Mouse (Mus musculus) brain, embryonic 14.5 days (tissue): ENCODE measurements around the gene Mbtps1. TPM values are rescaled to one million over a fixed set of nuclear protein-coding genes. Genes with fewer than 3 reads are reported as not detected.
A peak's percentile ranks its signal among the peaks of the same experiment; 100 is the strongest.

Experiments
- DNase-seq: peaks from one replicate; pipeline ENCODE4 v3.0.0-alpha.2; 2011; ENCODE audit warnings: low read depth
- CTCF ChIP-seq: fragments of 200-500 bp; IDR thresholded peaks from 2 replicates; pipeline ENCODE4 v1.5.1; 2012; ENCODE audit warnings: inconsistent platforms, mild to moderate bottlenecking, moderate library complexity, borderline replicate concordance; ENCODE audit not compliant: insufficient read depth, insufficient read length; ENCODE audit errors: extremely low read depth
- POLR2A ChIP-seq: fragments of 200-500 bp; IDR thresholded peaks from 2 replicates; pipeline ENCODE4 v1.6.1; 2012; ENCODE audit warnings: mild to moderate bottlenecking, inconsistent platforms, borderline replicate concordance; ENCODE audit not compliant: poor library complexity, insufficient read depth, insufficient read length, severe bottlenecking; ENCODE audit errors: extremely low read depth
- polyA plus RNA-seq: library from polyadenylated mRNA; depleted of rRNA; stranded (reverse); fragments of >200 nt; gene quantifications from 2 replicates; pipeline ENCODE4 v1.2.3, GENCODE M21; 2012; rRNA removed

Mbtps1 gene
- polyA plus RNA-seq, result 89.9 and 96.7 TPM in 2 replicates

DNA sequence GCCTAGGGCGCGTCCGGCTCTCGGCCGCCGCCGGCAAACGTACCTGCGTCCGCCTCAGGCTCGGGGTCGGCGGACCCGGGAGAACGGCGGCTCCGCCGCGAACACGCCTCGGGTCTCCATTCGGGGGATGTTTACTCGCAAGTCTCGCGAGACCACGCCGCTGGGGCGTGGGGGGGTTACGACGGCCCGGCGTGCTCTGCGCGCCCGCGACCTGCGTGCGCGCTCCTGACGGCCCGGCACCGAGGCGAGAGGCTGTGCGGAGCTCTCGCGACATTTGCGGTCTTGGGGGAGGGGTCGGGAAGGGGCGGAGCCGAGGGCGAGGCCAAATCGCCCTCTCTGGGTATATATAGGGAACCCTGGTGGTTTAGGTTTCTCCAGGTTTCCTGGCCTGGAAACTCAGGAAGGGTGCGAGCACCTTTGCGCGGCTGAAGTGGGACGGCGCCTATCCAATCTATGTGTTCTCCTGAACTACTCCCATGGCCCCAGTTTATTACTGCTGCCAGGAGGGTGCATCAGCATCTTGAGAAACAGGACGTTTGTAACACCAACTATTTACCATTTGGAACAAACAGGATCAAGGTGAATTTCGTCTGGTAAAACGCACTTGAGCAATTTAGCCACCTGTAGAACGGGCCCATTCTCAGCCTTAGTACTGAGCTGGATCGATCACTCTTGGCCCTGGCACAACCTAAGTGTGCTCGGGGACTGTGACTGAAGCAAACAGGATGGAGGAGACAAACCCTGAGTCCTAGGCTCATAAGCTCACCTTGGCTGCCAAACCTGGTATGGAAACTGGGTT, at the start of gene Mbtps1:
Gene Mbtps1 (minus strand): TSS at position 133 of the 799 bp plus-strand sequence.
- DNase-seq, result peak; percentile 99
- peak; percentile 68; the same call in 1 of the 2 replicates for TF ChIP-seq POLR2A
- no peak for TF ChIP-seq CTCF

GRCm38 (mm10) chr8:119606224-119606623, 47.7 kb upstream of the Mbtps1 start:
- TF ChIP-seq CTCF, result no peak
- TF ChIP-seq POLR2A, result no peak

DNA sequence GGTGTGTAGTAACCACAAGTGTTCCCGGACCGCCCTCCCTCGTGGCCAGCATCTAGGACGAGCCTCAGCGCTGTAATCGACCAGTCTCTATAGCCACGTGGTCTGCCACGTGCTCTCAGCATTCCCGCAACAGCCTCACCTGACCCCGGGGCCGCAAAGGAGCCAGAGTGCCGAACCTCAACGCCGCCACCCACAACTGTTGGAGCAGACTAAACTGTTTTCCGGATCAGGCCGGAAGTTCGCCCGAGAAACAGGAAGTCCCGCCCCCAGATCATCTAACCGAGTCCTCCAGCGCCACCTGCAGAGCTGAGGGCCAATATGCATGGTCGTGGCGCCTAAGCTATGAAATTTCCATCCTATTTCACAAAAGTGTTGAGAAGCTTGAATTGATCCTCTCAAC, 46.5 kb upstream of the Mbtps1 start, which contains the start of gene Taf1c:
Gene Taf1c (minus strand): TSS at position 227 of the 400 bp plus-strand sequence.
- peak; percentile 96 for DNase-seq
- TF ChIP-seq CTCF (peak; percentile 89), POLR2A (peak; percentile 21; the same call in 1 of the 2 replicates)

More at GRCm38 (mm10) chr8:119606224-119606623, 47.7 kb upstream of the Mbtps1 start:
- peak; percentile 13 for DNase-seq

DNA sequence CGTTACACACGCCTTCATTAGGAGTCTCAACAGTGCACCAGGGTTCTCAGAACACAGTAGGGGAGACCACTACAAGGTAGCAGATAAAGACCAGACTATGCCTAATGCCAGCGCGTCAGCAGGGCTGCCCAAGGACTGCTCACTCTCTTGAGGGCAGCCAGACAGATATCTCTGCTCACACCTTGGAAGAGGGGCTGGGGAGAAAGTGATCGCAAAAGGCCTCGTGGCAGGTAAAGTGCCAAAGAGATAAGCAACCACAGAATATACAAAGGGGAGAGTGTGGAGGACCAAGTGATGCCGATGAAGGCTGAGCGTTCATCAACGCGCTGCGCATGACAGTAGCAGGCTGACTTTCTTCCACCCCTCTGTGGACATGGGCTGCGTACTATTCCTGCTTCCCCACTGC, 45.9 kb upstream of the Mbtps1 start:
- no peak for DNase-seq
- no peak for TF ChIP-seq CTCF
- TF ChIP-seq POLR2A, result no peak

- TF ChIP-seq CTCF (no peak), POLR2A (no peak)
- no peak for DNase-seq
Observed at GRCm38 (mm10) chr8:119603771-119604170, 45.2 kb upstream of the Mbtps1 start.

DNA sequence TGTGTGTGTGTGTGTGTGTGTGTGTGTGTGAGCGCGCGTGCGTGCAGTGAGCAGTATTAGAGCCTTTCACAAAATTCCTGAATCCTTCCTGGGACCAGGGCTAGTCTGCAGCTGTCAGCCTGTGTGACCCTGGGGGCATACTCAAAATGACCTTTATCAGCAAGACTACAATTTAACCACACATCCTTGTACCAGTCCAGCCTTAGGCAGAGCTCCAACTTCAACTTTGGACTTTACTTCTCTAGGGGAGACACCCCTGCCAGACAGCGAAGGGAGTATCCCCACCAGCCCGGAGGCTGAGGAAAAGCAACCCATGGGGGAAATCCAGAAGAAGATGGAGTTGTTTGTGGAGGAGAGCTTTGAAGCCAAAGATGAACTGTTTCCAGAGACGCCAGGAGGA, 32.9 kb upstream of the Mbtps1 start:
- TF ChIP-seq POLR2A, result no peak
- no peak for TF ChIP-seq CTCF
- no peak for DNase-seq

DNA sequence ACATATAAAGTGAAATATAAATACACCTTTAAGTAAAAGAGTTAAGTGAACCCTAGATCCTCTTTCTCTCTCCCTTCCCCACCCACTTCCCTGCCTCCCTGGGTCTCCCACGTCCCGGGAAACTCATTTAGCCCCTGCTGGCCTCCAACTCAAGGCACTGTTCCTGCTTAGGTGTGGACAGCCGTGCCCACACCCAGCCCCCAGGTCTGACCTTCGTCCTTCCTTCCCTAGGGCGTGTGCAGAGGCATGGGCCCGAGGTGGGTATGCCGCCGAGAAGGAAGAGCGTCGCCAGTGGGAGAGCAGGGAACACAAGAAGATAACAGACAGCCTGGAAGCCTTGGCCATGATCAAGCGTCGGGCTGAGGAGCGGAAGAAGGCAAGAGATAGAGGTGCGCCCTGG, 31.8 kb upstream of the Mbtps1 start:
- DNase-seq, result no peak
- TF ChIP-seq POLR2A (no peak), CTCF (no peak)

DNA sequence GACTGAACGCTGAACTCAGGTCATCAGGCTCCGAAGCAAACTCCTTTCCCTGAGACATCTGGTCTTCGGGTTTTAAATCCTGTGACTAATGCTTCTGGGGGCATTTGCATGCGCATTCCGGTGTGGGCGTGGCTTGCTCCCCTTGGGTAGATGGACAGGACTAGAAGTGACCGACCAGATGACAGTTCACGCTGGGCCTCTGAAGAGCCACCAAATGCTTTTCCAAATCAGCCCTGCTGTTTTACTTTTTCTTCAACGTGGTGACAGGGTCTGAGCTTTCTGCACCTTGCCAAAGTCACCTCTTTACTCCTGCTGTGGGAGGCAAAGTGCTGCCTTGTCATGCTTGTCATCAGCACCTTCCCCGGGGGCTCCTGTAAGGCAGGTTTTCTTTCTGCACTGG, 30.3 kb upstream of the Mbtps1 start:
- TF ChIP-seq CTCF (no peak), POLR2A (no peak)
- DNase-seq, result peak; percentile 19

DNA sequence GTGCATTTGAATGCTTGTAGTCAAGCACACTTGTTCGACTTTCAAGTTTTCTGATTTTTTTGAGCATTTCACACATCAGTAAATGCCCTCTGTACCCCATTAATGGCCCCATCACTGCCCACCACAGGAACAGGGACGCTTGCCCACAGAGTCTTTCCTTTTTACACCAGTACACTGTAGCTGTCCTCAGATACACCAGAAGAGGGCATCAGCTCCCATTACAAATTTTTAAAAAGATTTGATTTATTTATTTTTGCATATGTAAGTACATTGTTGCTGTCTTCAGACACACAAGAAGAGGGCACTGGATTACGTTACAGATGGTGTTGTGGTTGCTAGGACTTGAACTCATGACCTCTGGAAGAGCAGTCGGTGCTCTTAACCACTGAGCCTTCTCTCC, 29.8 kb upstream of the Mbtps1 start:
- TF ChIP-seq POLR2A (no peak), CTCF (no peak)
- no peak for DNase-seq

GRCm38 (mm10) chr8:119585901-119586300, 27.4 kb upstream of the Mbtps1 start:
- TF ChIP-seq POLR2A (no peak), CTCF (no peak)
- DNase-seq, result no peak

- TF ChIP-seq CTCF, result no peak
- no peak for TF ChIP-seq POLR2A
- no peak for DNase-seq
Observed at GRCm38 (mm10) chr8:119580441-119581161, 22.1 kb upstream of the Mbtps1 start.
